In the genomic region with DNA sequence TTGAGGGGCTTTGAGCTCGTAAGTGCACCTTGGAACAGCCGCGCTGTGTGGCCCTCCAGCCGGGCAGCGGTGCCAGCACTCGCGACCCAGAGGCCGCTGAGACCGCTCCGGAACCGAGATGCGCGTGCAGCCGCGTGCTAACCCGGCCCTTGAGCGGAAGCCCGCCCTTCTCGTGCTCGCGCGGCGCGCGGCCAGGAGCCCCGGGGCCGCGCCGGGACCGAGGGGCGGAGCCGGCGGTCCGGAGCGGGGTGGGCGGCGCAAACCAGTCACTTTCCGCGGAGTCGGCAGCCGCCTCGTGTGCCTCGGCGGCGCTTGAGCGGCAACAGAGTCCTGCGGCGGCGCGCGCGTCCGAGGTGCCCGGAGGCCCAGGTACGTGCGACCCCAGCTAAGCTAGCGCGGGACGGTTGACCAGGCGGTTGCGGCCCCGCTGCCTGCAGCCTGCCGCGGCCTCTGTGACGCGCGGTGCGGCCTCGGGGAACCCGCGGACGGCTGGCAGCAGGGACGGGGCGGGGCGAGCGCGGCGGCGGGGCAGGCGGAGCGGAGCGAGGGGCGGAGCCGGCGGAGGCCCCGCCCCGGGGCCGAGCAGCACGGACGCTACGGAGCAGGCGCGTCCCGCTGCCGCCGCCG, we compare ENCODE assay signal across 8 mouse cellular contexts. TPM values are rescaled to one million over a fixed set of nuclear protein-coding genes. Genes with fewer than 3 reads are reported as not detected.
DNase-seq lines count a peak whose midpoint lies in the region; ATAC-seq lines count a peak whose summit lies in the region.

A gene (plus strand): TSS at position 269 of the 627 bp plus-strand sequence.

- intact Hi-C loops in gastrocnemius, postnatal 14 days (cut with DNase I; ENCODE audit: low total_unique reads): no loop called here
- intact Hi-C loops in left cerebral cortex, postnatal 10 days (cut with DNase I): no loop called here

- DNase-seq in adipocyte (ENCODE audit: low spot score): peak; percentile 93
- DNase-seq in embryo, embryonic 10 days (ENCODE audit: low spot score): peak; percentile 86
- peak; percentile 94 for DNase-seq in gastrocnemius, postnatal 14 days
- peak; percentile 85 to 96 for DNase-seq in left cerebral cortex, postnatal 10 days (ENCODE audit: extremely low spot score in 1 of 2, low spot score in 2 of 2)
- peak; percentile 96 for DNase-seq in right cerebral cortex, postnatal 25 days
- peak; percentile 93 for DNase-seq in urinary bladder, postnatal 4 days (ENCODE audit: low spot score in 2 of 2)

- ATAC-seq in inflammation-experienced regulatory T-cells, adult 6 months: peak; percentile 81
- peak; percentile 72 for ATAC-seq in megakaryocyte-erythroid progenitor cell, adult 5-6 weeks (replicated peaks; ENCODE audit: low FRiP score, low TSS enrichment, poor library complexity, severe bottlenecking)

RNA-seq across cellular contexts. Expression of the gene that starts here (rescaled TPM):
- 10 to 100 TPM; 10.1 to 11.2 TPM for total RNA-seq in gastrocnemius, postnatal 14 days (2021)
- 10 to 100 TPM in 2 of 3 experiments, 1 to 10 TPM in 1; 9.6 to 15.0 (median 10.2) TPM for polyA plus RNA-seq in inflammation-experienced regulatory T-cells, adult 6 months (2017; shearing (Covaris generic))
- total RNA-seq in left cerebral cortex, postnatal 10 days (2021): 10 to 100 TPM; 33.8 to 37.0 TPM
- total RNA-seq in megakaryocyte-erythroid progenitor cell, adult 5-6 weeks (2014; fragmentation: Nextera tagmentation): 37.3 and 51.7 TPM in 2 replicates
- total RNA-seq in megakaryocyte-erythroid progenitor cell, adult 5-6 weeks (2017): 47.7 and 50.4 TPM in 2 replicates

Comparison
In these comparisons a context has a peak if more than half of its experiments do, and no peak if none do; other contexts are left out.
1. Peak in every context shown above with its lines: DNase-seq and ATAC-seq.